ENCODE assay signal across 13 mouse cellular contexts in the genomic region with DNA sequence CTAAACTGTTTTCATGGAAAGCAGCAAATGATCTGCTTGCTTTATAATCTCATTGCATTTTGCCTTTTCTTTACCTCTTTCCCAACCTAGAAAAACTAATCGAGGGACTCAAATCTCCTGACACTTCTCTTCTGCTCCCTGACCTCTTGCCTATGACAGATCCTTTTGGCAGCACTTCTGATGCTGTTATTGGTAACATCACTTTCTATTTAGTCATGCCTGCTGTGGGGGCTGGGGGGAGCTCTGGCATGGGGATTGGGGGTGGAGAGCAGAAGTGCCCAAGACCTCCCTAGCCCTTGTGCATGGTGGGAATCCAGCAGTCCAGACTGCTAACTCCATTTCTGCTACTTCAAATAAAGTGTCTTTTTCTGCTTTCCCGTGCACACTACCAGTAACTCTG.
"Had no signal": no experiment of that assay in that cellular context is flagged by ENCODE, and none has a peak within 500 bp of the region (broad histone marks: within the 10 kb centered on the region; RNA-seq: fewer than 3 reads in every experiment).

No protein-coding gene starts in this region.

- DNase-seq: kidney, adult 18-20 months; kidney, adult 9 months; kidney, postnatal 14 days; kidney, postnatal 4 days; left cerebral cortex, postnatal 4 days; liver, postnatal 0 days; lung, embryonic 14.5 days; right cerebral cortex, adult 18-20 months; right cerebral cortex, postnatal 14 days; right cerebral cortex, postnatal 4 days; thymus, adult 2 months; thymus, postnatal 14 days; thymus, postnatal 4 days had no signal
